Mouse (Mus musculus): ENCODE results near the gene Gm21834. TPM values are rescaled to one million over a fixed set of nuclear protein-coding genes. Genes with fewer than 3 reads are reported as not detected.

The Gm21834 gene
- not detected in 2 replicates for polyA plus RNA-seq (2012; rRNA removed)

- Histone ChIP-seq H3K4me3 (ENCODE audit: control insufficient read depth, insufficient read depth, low read length) (no peak within 1 kb of the TSS), H3K4me1 (replicated peaks; ENCODE audit: control insufficient read depth, insufficient read depth, low read length) (no peaks in the 10 kb centered on the region), H3K36me3 (ENCODE audit: control insufficient read depth, insufficient read depth, low read length) (no peaks in the 10 kb centered on the region), H3K27ac (ENCODE audit: control insufficient read depth, insufficient read depth, low read length) (no peak within 1 kb of the TSS), H3K27me3 (ENCODE audit: control insufficient read depth, insufficient read depth, low read length) (no peaks in the 10 kb centered on the region)
- TF ChIP-seq POLR2A (IDR thresholded peaks at IDR 0.05; ENCODE audit: control insufficient read depth, extremely low read depth, insufficient read depth, low read length, poor library complexity) (no peak), CTCF (IDR thresholded peaks at IDR 0.05; ENCODE audit: borderline replicate concordance, control insufficient read depth, extremely low read depth, insufficient read depth, low read length, poor library complexity) (no peak)
- no peak for DNase-seq
- WGBS: 83% methylated on average over 5 of the region's 5 CpGs
Measured at GRCm38 (mm10) chr17:57742119-57742518, at the start of gene Gm21834. Gm21834 (minus strand) TSS chr17:57742219.

GRCm38 (mm10) chr17:57788161-57788799 is 46.3 kb upstream of the Gm21834 start:
- H3K4me3 ChIP-seq (ENCODE audit: control insufficient read depth, insufficient read depth, low read length): no peak overlapping the region
- no peaks in the 10 kb centered on the region for H3K27me3 ChIP-seq (ENCODE audit: control insufficient read depth, insufficient read depth, low read length)
- no peak for DNase-seq
- TF ChIP-seq CTCF (IDR thresholded peaks at IDR 0.05; ENCODE audit: borderline replicate concordance, control insufficient read depth, extremely low read depth, insufficient read depth, low read length, poor library complexity) (no peak), POLR2A (IDR thresholded peaks at IDR 0.05; ENCODE audit: control insufficient read depth, extremely low read depth, insufficient read depth, low read length, poor library complexity) (no peak)
- no peaks in the 10 kb centered on the region for H3K36me3 ChIP-seq (ENCODE audit: control insufficient read depth, insufficient read depth, low read length)
- H3K4me1 ChIP-seq (replicated peaks; ENCODE audit: control insufficient read depth, insufficient read depth, low read length): no peaks in the 10 kb centered on the region
- WGBS: 97% methylated on average over 1 of the region's 1 CpGs
- no peak overlapping the region for H3K27ac ChIP-seq (ENCODE audit: control insufficient read depth, insufficient read depth, low read length)

GRCm38 (mm10) chr17:57770904-57771303 is 28.9 kb upstream of the Gm21834 start:
- Histone ChIP-seq H3K4me3 (ENCODE audit: control insufficient read depth, insufficient read depth, low read length) (no peak overlapping the region), H3K27me3 (ENCODE audit: control insufficient read depth, insufficient read depth, low read length) (no peaks in the 10 kb centered on the region), H3K36me3 (ENCODE audit: control insufficient read depth, insufficient read depth, low read length) (no peaks in the 10 kb centered on the region), H3K27ac (ENCODE audit: control insufficient read depth, insufficient read depth, low read length) (no peak overlapping the region), H3K4me1 (replicated peaks; ENCODE audit: control insufficient read depth, insufficient read depth, low read length) (no peaks in the 10 kb centered on the region)
- TF ChIP-seq CTCF (IDR thresholded peaks at IDR 0.05; ENCODE audit: borderline replicate concordance, control insufficient read depth, extremely low read depth, insufficient read depth, low read length, poor library complexity) (no peak), POLR2A (IDR thresholded peaks at IDR 0.05; ENCODE audit: control insufficient read depth, extremely low read depth, insufficient read depth, low read length, poor library complexity) (no peak)
- 22% methylated on average over 4 of the region's 4 CpGs for WGBS
- no peak for DNase-seq

GRCm38 (mm10) chr17:57768622-57769610 is 26.9 kb upstream of the Gm21834 start, which contains the start of gene Cntnap5c:
Cntnap5c (plus strand) TSS chr17:57769570.
- DNase-seq: no peak
- Histone ChIP-seq H3K4me1 (replicated peaks; ENCODE audit: control insufficient read depth, insufficient read depth, low read length) (no peaks in the 10 kb centered on the region), H3K27ac (ENCODE audit: control insufficient read depth, insufficient read depth, low read length) (no peak within 1 kb of the TSS), H3K27me3 (ENCODE audit: control insufficient read depth, insufficient read depth, low read length) (no peaks in the 10 kb centered on the region), H3K4me3 (ENCODE audit: control insufficient read depth, insufficient read depth, low read length) (no peak within 1 kb of the TSS), H3K36me3 (ENCODE audit: control insufficient read depth, insufficient read depth, low read length) (no peaks in the 10 kb centered on the region)
- TF ChIP-seq CTCF (IDR thresholded peaks at IDR 0.05; ENCODE audit: borderline replicate concordance, control insufficient read depth, extremely low read depth, insufficient read depth, low read length, poor library complexity) (no peak), POLR2A (IDR thresholded peaks at IDR 0.05; ENCODE audit: control insufficient read depth, extremely low read depth, insufficient read depth, low read length, poor library complexity) (no peak)
- WGBS: 28% methylated on average over 26 of the region's 26 CpGs

- Histone ChIP-seq H3K4me1 (replicated peaks; ENCODE audit: control insufficient read depth, insufficient read depth, low read length) (no peaks in the 10 kb centered on the region), H3K36me3 (ENCODE audit: control insufficient read depth, insufficient read depth, low read length) (no peaks in the 10 kb centered on the region), H3K27ac (ENCODE audit: control insufficient read depth, insufficient read depth, low read length) (no peak overlapping the region)
Measured at GRCm38 (mm10) chr17:57767306-57767705, 25.3 kb upstream of the Gm21834 start.

GRCm38 (mm10) chr17:57758033-57758432 is 16.0 kb upstream of the Gm21834 start:
- H3K27ac ChIP-seq (ENCODE audit: control insufficient read depth, insufficient read depth, low read length): no peak overlapping the region
- no peak for TF ChIP-seq CTCF (IDR thresholded peaks at IDR 0.05; ENCODE audit: borderline replicate concordance, control insufficient read depth, extremely low read depth, insufficient read depth, low read length, poor library complexity)
- no peak for TF ChIP-seq POLR2A (IDR thresholded peaks at IDR 0.05; ENCODE audit: control insufficient read depth, extremely low read depth, insufficient read depth, low read length, poor library complexity)
- no peak overlapping the region for H3K4me3 ChIP-seq (ENCODE audit: control insufficient read depth, insufficient read depth, low read length)
- WGBS: 27% methylated on average over 1 of the region's 1 CpGs
- no peak for DNase-seq
- no peaks in the 10 kb centered on the region for H3K27me3 ChIP-seq (ENCODE audit: control insufficient read depth, insufficient read depth, low read length)
- H3K4me1 ChIP-seq (replicated peaks; ENCODE audit: control insufficient read depth, insufficient read depth, low read length): no peaks in the 10 kb centered on the region
- no peaks in the 10 kb centered on the region for H3K36me3 ChIP-seq (ENCODE audit: control insufficient read depth, insufficient read depth, low read length)

More at GRCm38 (mm10) chr17:57767306-57767705, 25.3 kb upstream of the Gm21834 start:
- no peak for TF ChIP-seq POLR2A (IDR thresholded peaks at IDR 0.05; ENCODE audit: control insufficient read depth, extremely low read depth, insufficient read depth, low read length, poor library complexity)
- TF ChIP-seq CTCF (IDR thresholded peaks at IDR 0.05; ENCODE audit: borderline replicate concordance, control insufficient read depth, extremely low read depth, insufficient read depth, low read length, poor library complexity): no peak
- no peak overlapping the region for H3K4me3 ChIP-seq (ENCODE audit: control insufficient read depth, insufficient read depth, low read length)
- DNase-seq: no peak
- H3K27me3 ChIP-seq (ENCODE audit: control insufficient read depth, insufficient read depth, low read length): no peaks in the 10 kb centered on the region
